Mouse (Mus musculus) lung, embryonic 16.5 days (tissue): Measurements from ENCODE around the gene Cyp27b1. TPM values are rescaled to one million over a fixed set of nuclear protein-coding genes. Genes with fewer than 3 reads are reported as not detected.

Experiments
- ATAC-seq: fragments of 200-750 bp; cut with Nextera tagmentation; 2 replicates; pipeline ENCODE4 v1.8.0; 2017; ENCODE audit warnings: low read depth, mild to moderate bottlenecking, moderate library complexity
- H3K27ac ChIP-seq: fragments of 300-500 bp; sonication (generic); 2 replicates; pipeline ENCODE4 v1.5.1; 2014; ENCODE audit warnings: mild to moderate bottlenecking, control low read depth, low read length
- H3K27me3 ChIP-seq: fragments of 300-500 bp; sonication (generic); 2 replicates; pipeline ENCODE4 v1.6.1; 2014; ENCODE audit warnings: low read depth, low read length, mixed read lengths; ENCODE audit not compliant: control insufficient read depth, insufficient read depth
- H3K36me3 ChIP-seq: fragments of 300-500 bp; sonication (generic); 2 replicates; pipeline ENCODE4 v1.6.1; 2014; ENCODE audit warnings: low read length; ENCODE audit not compliant: control insufficient read depth, insufficient read depth
- H3K4me1 ChIP-seq: fragments of 300-500 bp; sonication (generic); replicated peaks from 2 replicates; pipeline ENCODE4 v1.6.1; 2014; ENCODE audit warnings: low read length, mixed read lengths; ENCODE audit not compliant: control insufficient read depth, insufficient read depth
- H3K4me2 ChIP-seq: fragments of 300-500 bp; sonication (generic); 2 replicates; pipeline ENCODE4 v1.6.1; 2014; ENCODE audit warnings: low read depth, low read length, control low read depth
- H3K4me3 ChIP-seq: fragments of 300-500 bp; sonication (generic); 2 replicates; pipeline ENCODE4 v1.5.1; 2014; ENCODE audit warnings: mild to moderate bottlenecking, low read length, control low read depth
- H3K9ac ChIP-seq: fragments of 300-500 bp; sonication (generic); 2 replicates; pipeline ENCODE4 v1.6.1; 2014; ENCODE audit warnings: low read length, control low read depth
- H3K9me3 ChIP-seq: fragments of 300-500 bp; sonication (generic); 2 replicates; pipeline ENCODE4 v1.6.1; 2016; ENCODE audit warnings: low read length; ENCODE audit not compliant: control insufficient read depth
- WGBS: fragments of 180-500 bp; shearing (Covaris S2); extraction: QIAGEN DNeasy Blood & Tissue Kit; methylation state at CpG from one replicate; pipeline ENCODE4 v1.1.7; 2014; 5-methylcytosine and 5-hydroxymethylcytosine counted together
- polyA plus RNA-seq: library from polyadenylated mRNA; unstranded; fragments of >200 nt; fragmentation: Nextera tagmentation; extraction: Ambion mirVana; gene quantifications from 2 replicates; pipeline ENCODE4 v1.2.1, GENCODE M21; 2015

Gene Cyp27b1
- polyA plus RNA-seq, 1 experiment from 2014 or later: 0.11 TPM

DNA sequence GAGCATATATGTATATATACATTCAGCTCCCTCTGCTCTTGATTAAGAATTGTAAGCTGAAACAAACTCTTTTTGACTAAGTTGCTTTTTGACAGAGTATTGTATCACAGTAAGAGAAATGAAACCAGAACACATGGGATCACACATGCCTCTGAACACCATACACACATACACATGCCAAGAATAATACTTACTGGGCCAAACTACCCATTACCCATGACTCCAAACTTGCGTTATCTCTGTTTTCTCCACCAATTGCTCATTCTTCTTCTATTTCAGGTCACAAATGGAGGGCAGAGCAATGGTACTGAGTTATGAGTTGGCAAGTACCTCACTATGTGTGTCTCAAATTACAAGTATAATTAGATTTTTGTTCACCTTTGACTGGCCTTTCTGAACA, 25.9 kb downstream of the Cyp27b1 start:
- no peak overlapping the region for H3K4me2 ChIP-seq
- 87% methylated on average over 1 of the region's 1 CpGs for WGBS
- H3K27me3 ChIP-seq: peaks cover 27% of the 10 kb centered on the region
- H3K9ac ChIP-seq: no peak overlapping the region
- no peak for ATAC-seq
- H3K9me3 ChIP-seq: no peaks in the 10 kb centered on the region
- H3K4me3 ChIP-seq: no peak overlapping the region
- H3K27ac ChIP-seq: no peak overlapping the region
- H3K36me3 ChIP-seq: no peaks in the 10 kb centered on the region
- H3K4me1 ChIP-seq: peaks cover 10% of the 10 kb centered on the region

DNA sequence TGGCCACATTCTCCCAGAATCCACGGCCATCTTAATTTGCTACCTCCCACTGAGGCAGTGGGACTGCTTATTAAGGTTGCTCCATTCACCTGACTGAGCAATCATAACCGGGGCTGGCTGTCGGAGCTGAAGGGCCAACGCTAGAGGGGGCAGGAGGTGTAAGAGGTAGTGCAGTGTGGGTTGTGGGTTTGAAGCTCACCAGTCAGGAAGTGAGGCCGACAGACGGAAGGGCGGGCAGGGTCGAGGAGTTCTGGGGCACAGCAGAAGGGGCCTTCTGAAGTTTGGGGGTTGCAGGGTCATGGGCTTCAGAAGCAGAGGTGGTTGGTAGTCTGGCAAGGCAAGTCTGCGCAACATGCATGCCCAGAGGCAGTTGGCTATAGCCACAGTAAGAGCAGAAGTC, 27.0 kb downstream of the Cyp27b1 start, which contains the start of gene Agap2:
Gene Agap2 (plus strand): TSS at position 205 of the 400 bp plus-strand sequence.
- no peak for ATAC-seq

DNA sequence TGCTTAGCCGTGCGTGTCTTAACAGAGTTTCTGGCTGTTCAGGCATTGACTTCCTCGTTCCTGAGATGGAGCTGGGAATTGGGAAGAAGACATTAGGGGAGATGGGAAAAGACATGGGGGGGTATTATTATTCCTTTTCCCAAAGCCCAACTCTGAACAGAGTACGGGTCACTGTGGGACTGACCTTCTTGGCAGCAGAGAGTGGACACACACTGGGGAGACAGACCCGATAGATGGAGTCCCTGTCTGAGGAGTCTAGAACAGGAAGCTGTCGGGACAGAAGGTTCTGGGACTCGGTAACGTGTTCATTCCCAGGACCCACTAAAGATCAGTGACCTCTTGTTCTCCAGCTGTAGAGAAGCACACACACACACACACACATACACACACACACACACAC, 27.6 kb downstream of the Cyp27b1 start:
- H3K4me2 ChIP-seq: no peak overlapping the region
- H3K27me3 ChIP-seq: peaks cover 44% of the 10 kb centered on the region
- no peak overlapping the region for H3K27ac ChIP-seq
- no peaks in the 10 kb centered on the region for H3K9me3 ChIP-seq
- 58% methylated on average over 8 of the region's 8 CpGs for WGBS
- peaks cover 17% of the 10 kb centered on the region for H3K4me1 ChIP-seq
- ATAC-seq: no peak
- H3K36me3 ChIP-seq: no peaks in the 10 kb centered on the region
- no peak overlapping the region for H3K4me3 ChIP-seq
- no peak overlapping the region for H3K9ac ChIP-seq

More for the DNA sequence above, 27.0 kb downstream of the Cyp27b1 start, which contains the start of gene Agap2:
- Histone ChIP-seq H3K27me3 (peaks cover 38% of the 10 kb centered on the region), H3K27ac (no peak within 1 kb of the TSS), H3K4me3 (no peak within 1 kb of the TSS), H3K4me1 (peaks cover 16% of the 10 kb centered on the region), H3K36me3 (no peaks in the 10 kb centered on the region), H3K9ac (no peak within 1 kb of the TSS), H3K9me3 (no peaks in the 10 kb centered on the region), H3K4me2 (no peak within 1 kb of the TSS)
- WGBS: 56% methylated on average over 9 of the region's 9 CpGs

DNA sequence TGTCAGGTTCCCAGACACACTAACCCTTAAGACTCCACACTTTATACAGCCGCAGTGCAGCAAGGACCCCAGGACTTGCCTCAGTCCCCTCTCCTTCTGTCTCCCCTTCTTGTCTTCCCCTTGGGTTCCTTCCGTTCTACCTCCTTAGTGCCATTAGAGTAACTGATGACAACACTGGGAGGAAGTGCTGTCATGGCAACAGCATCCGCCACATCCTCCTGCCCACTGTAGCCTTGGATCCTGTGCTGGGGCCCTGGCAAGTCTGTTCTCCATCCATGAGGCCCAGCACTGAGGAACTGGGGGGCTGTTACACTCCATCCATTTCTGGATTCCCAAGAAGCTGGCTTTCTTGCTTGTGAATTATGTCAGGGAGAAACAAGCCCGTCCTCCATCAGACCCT, 28.0 kb downstream of the Cyp27b1 start:
- ATAC-seq: no peak

DNA sequence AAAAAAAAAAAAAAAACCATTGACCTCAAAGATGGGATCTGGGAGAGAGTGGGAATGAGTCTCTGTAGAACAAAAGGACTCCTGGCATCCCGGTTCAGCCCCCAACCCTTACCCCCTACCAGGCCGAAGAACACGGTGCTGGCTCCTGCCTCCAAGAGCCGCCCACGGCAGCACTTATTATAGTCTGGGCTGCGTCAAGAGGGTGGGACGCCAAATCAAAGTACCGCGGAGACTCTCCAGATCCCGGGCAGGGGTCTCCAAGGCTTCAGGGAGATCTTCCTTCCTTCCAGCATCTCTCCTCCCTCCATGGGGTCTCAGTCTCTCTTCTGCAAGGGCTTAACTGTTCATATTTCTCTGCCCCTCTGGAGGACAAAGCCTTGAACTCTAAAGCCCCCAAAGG, 29.5 kb downstream of the Cyp27b1 start:
- WGBS: 13% methylated on average over 10 of the region's 10 CpGs
- no peak for ATAC-seq
- H3K27me3 ChIP-seq: peaks cover 62% of the 10 kb centered on the region

More for the DNA sequence above, 28.0 kb downstream of the Cyp27b1 start:
- Histone ChIP-seq H3K27ac (no peak overlapping the region), H3K4me1 (peaks cover 16% of the 10 kb centered on the region), H3K4me3 (no peak overlapping the region), H3K4me2 (no peak overlapping the region), H3K9ac (no peak overlapping the region), H3K36me3 (no peaks in the 10 kb centered on the region), H3K27me3 (peaks cover 48% of the 10 kb centered on the region), H3K9me3 (no peaks in the 10 kb centered on the region)
- WGBS: 26% methylated on average over 4 of the region's 4 CpGs

DNA sequence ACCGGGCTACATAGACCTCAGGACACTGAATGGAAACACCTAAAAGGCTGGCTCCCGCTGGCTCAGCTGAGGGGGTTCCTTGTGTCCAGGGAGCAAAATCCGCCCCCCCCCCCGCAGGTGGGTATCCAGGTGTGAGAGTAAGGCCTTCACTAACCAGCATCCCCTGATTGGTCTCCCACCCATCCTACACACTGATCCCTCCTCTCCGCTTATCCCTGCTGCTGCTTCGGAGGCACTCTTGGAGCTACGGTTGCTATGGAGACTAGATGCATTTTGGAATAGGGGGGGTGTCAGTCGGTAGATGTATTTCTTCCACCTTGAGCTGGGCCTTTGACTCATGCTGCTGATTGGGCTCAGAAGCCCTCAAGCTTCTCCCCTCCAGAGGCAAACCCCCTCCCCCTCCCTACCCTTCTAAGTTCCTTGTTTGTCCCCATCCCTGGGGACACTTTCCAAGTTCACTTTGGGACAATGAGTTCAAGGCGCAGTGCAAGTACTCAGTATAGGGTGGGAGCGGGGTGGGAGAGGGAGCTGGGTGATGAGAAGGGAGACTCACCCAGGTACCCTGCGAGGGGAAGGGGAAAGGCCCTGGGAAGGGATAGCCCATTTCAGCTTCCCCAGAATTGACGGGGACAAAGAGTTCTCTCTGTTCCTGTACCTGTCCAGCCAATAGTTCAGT, 30.1 kb downstream of the Cyp27b1 start:
- Histone ChIP-seq H3K27ac (no peak overlapping the region), H3K4me2 (peak overlapping the region; percentile 81; the same call in 1 of the 2 replicates), H3K36me3 (no peaks in the 10 kb centered on the region), H3K9ac (no peak overlapping the region), H3K27me3 (peaks cover 67% of the 10 kb centered on the region), H3K9me3 (no peaks in the 10 kb centered on the region), H3K4me1 (peaks cover 19% of the 10 kb centered on the region), H3K4me3 (peak overlapping the region; percentile 47)
- 5% methylated on average over 12 of the region's 12 CpGs for WGBS
- no peak for ATAC-seq

More for the DNA sequence above, 29.5 kb downstream of the Cyp27b1 start:
- Histone ChIP-seq H3K4me3 (no peak overlapping the region), H3K36me3 (no peaks in the 10 kb centered on the region), H3K9ac (no peak overlapping the region), H3K4me1 (peaks cover 19% of the 10 kb centered on the region), H3K27ac (no peak overlapping the region), H3K9me3 (no peaks in the 10 kb centered on the region), H3K4me2 (no peak overlapping the region)

DNA sequence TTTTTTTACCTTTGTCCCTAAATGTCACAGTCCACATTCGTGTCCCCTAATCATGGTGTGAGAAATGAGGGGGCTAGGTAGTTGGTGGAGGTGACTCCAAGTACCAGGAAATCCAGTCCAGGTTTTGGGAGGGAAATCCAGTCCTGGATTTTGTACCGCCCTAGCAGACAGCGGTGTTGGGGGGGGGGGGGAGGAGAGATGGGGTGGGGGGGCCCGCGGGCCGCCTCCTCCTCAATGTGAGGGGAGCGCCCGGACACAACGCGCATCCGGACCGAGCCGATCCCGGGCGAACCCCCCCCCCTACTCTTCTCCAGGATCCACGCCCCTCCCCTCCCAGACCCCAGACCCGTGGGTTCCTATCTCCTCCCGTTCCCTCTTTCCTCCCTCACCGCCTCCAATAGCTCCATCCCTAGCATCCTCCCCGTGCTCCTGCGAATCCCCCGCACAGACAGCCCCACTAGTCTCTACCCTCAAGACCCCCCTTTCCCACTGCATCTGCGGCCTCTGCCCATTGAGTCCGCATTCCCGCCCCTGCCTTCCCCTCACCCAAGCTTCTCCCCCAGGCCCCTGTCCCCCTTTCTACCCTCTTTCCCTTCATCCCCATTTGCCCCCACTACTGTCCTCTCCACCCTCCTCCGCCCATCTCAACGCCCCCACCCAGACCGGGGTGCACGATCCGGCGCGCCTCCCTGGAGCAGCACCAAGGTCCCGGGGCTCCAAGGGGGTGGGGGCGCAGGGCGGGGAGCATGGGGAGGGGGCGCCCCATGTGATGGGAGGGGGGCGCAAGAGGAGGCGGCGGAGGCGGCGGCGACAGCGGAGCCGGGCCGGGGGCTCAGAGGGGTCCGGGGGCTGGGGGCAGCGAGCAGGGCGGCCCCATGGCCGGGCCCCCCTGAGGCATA, 30.9 kb downstream of the Cyp27b1 start:
- H3K4me2 ChIP-seq: peak overlapping the region; percentile 81
- no peaks in the 10 kb centered on the region for H3K9me3 ChIP-seq
- H3K27ac ChIP-seq: no peak overlapping the region
- WGBS: 2% methylated on average over 27 of the region's 49 CpGs
- H3K9ac ChIP-seq: peak overlapping the region; percentile 41
- H3K36me3 ChIP-seq: no peaks in the 10 kb centered on the region
- peaks cover 75% of the 10 kb centered on the region for H3K27me3 ChIP-seq
- H3K4me1 ChIP-seq: peaks cover 19% of the 10 kb centered on the region
- ATAC-seq: peak; percentile 40; the same call in 1 of the 2 replicates
- peak overlapping the region; percentile 47 for H3K4me3 ChIP-seq

DNA sequence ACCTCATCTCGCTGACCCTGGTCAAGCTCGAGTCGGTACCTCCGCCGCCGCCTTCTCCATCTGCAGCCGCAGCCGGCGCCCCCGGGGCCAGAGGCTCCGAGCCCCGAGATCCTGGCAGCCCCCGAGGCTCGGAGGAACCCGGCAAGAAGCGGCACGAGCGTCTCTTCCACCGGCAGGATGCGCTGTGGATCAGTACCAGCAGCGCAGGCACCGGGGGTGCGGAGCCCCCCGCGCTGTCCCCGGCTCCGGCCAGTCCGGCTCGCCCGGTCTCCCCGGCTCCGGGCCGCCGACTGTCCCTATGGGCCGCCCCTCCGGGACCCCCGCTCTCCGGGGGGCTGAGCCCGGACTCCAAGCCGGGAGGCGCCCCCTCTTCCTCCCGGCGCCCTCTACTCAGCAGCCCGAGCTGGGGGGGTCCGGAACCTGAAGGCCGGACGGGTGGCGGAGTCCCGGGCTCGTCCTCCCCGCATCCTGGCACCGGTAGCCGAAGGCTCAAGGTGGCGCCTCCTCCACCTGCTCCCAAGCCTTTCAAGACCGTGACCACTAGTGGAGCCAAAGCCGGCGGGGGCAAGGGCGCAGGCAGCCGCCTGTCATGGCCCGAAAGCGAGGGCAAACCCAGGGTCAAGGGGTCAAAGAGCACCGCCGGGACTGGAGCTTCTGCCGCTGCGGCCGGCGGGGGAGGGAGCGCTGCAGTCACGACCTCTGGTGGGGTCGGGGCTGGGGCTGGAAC, 31.8 kb downstream of the Cyp27b1 start:
- Histone ChIP-seq H3K4me3 (peak overlapping the region; percentile 47), H3K36me3 (no peaks in the 10 kb centered on the region), H3K27ac (no peak overlapping the region), H3K9me3 (no peaks in the 10 kb centered on the region), H3K4me2 (peak overlapping the region; percentile 81), H3K4me1 (peaks cover 19% of the 10 kb centered on the region), H3K9ac (peak overlapping the region; percentile 41), H3K27me3 (peaks cover 75% of the 10 kb centered on the region)
- WGBS: 5% methylated on average over 64 of the region's 70 CpGs
- no peak for ATAC-seq
